Mouse (Mus musculus): ENCODE measurements around the gene Bhlha9.

DNA sequence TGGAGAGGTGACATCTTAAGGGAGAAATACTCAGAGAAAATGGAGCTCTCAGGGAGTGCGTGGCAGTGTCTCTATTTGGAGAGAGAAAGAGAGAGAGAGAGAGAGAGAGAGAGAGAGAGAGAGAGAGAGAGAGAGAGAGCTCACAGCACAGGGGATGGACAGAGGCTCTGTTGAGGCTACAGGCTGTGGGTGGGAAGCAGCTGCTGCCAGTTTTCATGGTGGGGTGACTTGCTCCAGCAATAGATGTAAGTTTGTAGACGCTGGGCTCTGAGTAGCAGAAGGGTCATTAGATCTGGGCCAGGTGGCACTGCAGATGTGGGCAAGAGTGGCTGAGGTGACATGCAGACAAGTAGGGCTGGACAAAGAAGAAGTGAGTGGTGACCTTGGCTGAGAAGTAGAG, 13.3 kb downstream of the Bhlha9 start:
- TF ChIP-seq EP300 (IDR thresholded peaks at IDR 0.05; ENCODE audit: low read depth) = no peak
- TF ChIP-seq CTCF (IDR thresholded peaks at IDR 0.05; ENCODE audit: low read depth) = no peak
